Mouse (Mus musculus) right cerebral cortex, postnatal 36 days (tissue): ENCODE data around the gene Pwwp2b.

Experiments
- DNase-seq, 2 experiments: peaks; one replicate each; pipeline ENCODE4 v3.0.0; 2022; ENCODE audit warnings: low spot score in 2 of 2, mixed read lengths in 1 of 2

Pwwp2b gene

DNA sequence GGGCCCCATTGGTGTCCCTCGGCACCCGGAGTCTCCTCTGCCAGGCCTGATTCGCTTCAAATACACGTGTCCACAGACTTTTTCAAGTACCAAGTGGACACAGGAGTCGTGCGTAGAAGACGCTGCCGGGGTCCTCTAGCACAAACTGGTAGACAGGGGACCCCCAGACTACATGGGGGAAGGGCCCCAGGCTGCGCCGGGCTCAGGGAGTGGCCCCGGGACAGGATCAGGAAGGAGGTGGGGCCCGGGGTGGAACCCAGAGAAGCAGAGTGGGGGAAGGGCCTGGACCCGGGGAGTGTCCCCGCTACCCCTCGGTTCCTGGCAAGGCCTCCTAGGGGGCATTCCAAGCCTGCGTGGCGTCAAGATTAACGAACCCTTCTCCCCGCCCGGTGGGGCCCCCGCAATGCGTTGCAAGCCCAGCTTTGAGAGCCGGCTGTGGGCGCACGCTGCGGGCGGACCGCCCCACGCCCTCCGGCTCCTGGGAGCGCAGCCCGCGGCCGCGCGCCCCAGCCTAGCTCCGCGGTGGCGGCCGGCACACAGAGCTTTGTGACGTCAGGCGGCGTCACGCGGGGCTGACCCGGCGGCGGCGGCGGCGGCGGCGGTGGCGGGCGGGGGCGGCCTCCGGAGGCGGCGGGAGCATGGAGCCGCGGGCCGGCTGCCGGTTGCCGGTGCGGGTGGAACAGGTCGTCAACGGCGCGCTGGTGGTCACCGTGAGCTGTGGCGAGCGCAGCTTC, at the start of gene Pwwp2b:
TSS of gene Pwwp2b (plus strand) at position 602 of the 734 bp plus-strand sequence.
- peak; percentile 49 to 52 for DNase-seq

DNA sequence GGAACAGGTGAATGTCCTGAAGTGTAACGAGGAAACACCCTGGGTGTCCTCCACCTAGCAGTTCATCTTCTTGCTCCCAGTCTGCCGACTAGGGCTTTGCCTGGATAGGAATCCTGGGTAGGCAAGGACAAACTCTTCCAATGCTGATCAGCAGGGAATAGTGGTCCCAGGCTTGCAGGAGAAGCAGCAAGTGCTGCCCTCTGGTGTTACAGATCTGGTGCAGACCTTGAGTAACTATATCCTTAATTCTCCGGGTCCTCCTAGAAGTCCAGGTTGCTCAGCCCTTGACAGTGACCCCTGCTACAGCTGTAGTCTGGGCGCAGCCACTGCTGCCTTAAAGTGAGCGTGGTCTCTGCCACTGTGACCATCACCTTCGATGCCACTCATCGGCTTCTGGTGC, 48.2 kb upstream of the Pwwp2b start:
- peak; percentile 59 to 60 for DNase-seq

DNA sequence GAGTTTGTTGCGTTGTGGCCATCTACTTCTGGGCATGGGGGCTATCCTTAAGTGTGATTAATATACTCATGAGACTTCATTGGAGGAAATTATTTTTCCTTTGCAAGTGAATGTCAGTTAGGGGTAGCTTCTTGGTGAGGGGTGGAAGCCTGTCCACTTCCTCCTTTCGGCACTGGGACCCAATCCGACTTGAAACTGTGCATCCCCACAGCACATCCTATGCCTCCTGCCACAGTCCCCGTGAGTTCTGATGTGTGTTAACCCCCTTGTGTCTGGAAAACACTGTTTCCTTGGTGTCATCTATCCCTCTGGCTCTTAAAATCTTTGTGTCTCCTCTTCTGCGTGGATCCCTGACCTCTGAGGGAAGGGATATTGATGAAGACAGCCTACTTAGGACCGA, 47.1 kb upstream of the Pwwp2b start:
- DNase-seq = no peak

DNA sequence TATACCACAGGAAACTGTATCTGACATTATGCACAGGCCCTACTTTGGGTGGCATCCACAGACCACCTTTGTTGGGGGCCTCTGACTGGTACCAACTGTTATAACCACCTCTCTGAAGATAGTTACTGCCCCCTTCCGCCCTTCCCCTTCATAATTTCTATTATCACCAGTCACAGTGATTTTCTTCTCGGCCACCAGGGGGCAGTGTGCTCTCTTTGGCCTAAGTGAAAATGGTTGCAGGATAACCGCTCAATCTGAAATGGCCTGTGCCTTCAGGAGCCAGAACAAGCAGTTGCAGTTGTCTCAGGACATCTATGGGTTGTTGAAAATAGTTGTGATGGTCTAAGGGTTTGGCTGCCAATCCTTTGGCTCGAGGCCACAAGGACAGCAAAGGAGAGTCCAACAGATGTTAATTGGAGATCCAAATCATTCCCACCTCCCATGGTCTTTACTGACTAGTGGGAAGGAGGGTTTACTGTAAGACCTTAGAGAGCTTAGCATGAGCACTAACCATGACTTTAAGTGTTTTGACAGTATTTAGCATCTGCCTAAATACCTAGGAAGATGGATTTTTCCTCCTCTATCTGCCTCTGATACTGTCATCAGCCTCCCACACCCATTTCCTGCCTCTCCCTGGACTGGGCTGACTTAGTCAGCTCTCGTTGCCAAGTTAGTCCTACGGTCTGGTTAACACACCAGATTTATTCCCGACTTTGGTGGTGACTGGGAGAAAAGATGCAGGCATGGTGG, 40.1 kb upstream of the Pwwp2b start:
- DNase-seq = no peak

DNA sequence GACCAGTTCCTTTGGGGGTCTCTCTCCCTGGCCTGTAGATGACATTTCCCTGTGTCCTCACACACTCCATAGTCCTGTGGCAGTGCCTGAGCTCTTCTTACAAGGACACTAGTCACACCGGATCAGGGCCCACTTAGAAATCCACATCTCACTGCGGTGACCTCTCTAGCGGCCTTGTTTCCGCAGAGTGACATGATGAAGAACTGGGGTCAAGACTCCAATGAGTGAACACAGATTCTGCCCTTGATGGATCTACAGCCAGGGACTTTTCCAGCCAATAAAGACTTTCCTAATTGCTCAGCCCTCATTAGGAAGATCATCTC, 39.5 kb upstream of the Pwwp2b start:
- DNase-seq = no peak

DNA sequence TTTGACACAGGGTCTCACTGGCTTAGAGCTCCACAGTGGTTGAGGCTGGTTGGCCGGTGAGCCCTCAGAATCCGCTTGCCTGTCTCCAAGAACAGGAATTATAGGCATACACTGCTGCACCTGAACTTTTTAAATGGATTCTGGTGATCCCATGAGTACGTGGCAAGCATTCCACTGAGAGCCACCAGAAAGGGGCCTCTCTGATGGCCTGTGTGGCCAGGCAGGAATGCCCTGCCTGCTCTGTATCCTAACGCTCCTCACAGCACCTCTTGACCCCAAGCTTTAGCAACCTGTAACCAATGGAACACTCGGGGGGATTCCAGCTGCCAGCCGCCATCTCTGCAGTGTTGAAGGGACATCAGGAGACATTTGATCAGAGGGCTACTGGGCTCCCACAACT, 36.5 kb upstream of the Pwwp2b start:
- no peak for DNase-seq

DNA sequence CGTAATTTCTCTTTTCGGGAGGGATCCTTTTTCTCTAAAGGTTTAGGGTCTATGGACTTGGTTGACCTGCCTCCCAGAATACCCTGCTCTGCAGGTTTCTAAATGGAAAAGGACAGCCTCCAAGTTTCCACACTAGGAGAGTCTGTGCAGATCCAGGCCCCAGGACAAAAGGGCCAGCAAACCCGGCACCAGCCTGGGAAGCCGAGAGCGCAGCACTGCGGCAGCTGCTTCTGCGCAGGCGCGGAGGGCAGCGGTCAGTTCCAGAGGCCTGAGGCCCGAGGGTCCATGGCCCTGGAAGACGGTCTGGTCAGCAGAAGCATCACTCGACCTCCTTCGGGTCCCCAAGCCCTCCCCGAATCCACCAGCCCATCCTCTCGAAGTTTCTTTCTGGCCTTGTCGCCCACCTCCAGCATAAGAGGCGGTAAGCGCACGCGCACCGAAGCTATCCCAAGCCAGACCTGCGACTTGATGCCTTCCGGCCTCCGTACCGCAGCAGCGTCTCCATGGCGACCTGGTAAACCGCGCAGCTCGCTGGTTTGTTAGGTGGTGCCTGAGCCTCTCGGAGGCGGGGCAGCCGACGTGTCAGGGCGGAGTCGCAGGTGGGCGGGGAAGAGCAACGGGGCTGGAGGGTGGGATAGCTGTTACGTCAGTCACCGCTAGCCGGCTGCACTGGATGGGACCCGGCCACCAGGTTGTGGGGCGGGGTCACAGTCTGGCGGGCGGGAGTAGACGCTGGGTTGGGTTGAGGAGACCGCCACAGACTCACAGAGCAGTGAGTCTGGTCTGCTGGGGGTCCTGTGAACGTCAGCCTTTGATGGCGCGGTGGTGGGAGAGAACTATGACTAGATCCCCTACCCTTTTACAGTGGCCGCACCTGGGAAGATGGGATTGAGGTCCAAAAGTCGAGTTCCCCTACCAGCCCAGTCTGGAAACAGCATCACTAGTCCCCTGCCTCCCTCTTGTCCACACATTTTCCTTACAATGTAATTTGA, 35.2 kb upstream of the Pwwp2b start, which contains the start of the genes Lrrc27 and Stk32c:
TSS of gene Lrrc27 (plus strand) at position 235 of the 992 bp plus-strand sequence.
TSS of gene Stk32c (minus strand) at position 554 of the 992 bp plus-strand sequence.
- peak; percentile 98 for DNase-seq

DNA sequence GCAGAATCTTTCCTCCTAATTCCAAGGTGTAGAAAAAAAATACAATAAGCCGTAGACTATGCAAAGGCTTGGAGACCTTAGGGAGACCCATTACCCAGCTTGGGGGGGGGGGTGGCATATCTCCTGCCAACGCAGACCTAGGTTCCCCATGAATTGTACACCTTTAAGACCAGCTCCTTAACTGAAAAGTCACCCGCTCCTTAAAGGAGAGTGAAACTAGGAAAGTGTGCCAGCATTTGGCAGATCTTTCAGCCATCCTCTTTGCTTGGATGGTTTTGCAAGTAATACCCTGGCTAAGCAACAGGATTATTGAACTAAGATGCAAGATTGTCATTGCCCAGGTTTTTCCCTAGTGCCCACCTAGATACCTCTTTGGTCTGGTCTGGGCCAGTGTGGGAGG, 34.5 kb upstream of the Pwwp2b start:
- no peak for DNase-seq

DNA sequence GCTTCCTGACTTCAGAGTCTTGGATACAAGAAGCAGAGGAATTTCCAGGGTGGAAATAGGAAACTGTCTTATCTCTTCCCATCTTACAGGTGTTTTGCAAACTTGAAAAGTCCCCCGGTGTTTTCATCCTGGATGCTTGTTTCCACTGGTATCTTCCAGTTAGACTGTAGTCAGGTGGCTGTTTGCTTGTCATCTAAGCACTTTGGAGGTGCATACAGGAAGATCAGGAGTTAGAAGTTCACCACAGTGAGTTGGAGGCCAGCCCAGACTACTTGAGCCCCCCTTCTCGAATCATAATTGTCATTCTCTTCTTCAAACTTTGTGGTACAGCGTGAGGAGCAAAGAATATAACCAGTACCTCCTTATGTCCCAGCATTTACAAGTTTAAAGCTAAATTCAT, 34.1 kb upstream of the Pwwp2b start:
- no peak for DNase-seq

DNA sequence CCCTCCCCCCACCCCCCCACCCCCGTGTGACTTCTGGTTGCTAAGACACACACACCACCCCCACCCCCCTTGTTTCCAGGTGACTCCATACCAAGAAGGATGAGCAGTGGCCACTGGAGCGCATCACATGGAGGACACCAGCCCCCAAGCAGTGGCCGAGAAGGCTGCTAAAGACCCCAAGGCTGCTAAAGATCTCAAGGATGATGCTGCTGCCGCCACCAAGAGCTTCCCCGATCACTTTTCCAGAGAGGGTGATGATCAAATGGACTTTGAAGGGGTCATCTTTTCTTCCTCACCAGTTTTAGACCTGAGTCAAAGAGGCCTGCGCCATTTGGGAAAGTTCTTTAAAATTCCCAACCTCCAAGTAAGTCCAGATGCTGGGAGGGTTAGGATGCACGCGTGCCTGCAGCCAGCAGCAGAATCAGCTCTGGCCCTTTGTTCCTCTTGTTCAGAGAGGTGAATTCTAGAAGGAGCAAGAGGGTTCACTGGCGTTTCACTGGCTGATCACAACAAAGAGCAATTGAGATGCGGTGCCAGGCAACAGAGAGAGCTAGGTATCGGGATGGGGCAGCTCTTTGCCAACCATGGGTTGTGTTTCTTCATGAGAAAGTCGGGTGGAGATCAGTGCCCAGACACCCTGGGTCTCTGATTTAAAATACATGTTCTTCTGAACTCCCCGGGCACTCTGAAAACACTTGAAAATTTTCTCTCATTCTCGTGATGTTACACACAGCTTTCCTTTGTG, 33.5 kb upstream of the Pwwp2b start:
- DNase-seq = no peak

DNA sequence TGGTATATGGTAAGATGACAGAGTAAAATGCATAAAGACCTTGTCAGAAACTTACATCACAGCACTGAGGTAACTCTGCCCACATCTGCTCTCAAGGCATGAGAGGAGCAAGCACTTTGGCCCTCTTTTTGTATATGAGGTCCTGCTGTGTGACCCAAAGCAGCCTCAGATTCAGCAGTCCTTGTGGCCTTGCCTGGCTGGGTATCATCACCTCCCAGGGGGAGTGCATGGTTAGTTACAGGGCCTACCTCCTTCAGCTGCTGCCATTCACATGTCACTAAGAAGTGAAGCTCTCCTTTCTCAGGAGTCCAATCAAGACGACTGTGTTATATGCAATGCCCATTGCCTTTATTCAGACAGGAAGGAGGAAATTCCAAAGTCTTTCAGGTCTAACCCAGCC, 32.8 kb upstream of the Pwwp2b start:
- no peak for DNase-seq

DNA sequence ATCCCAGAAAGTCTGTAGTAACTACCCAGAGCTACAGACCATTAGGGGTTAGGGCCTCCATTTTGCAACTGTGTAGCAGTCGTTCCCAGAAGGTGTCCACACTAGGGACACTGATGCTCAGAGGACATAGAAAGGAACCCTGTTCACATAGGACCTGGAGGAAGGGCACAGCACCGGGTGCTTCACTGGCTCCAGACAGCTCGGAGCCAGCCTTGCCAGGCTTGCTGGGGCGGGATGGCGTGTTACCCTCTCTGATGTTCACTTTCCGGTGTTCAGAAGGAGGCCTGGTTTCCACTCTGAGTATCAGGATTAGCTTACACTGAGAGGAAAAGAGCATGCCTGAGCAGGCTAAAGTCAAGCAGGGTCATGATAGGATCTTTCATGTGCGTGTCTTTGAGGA, 32.3 kb upstream of the Pwwp2b start:
- no peak for DNase-seq

DNA sequence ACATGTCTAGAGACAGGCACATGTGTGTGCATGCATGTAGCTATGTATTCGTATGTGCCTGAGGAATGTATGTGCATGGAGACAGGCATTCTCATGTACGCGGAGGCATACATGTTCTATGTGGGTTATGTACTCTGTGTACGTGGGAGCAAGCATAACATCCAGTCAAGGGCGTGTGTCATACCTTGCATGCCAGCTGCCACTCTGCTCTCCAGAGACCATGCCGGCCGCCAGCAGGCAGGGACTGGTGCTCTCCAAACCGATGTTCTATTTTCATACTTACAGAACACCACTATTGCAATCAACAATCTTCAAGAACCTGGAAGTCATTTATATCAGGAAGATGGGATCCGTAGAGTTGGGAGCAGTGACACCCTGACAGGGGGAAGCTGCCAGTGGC, 31.8 kb upstream of the Pwwp2b start:
- no peak for DNase-seq

DNA sequence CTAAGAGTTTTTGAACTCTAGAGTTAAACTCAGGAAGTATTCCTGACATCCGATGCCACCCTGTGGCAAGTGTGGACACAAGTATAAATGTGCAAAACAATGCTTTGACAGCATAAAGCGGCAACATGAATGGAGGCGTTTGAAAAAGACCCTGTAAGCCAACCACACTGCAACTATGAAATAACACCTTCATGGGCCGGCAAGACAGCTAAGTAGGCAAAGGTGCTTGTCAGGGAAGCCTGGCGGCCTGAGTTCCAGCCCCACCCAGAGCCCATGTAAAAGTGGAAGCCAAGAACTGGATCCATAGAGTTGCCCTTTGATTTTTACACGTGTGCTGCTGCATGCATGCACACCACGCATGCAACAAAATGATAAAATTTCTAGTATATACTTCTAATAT, 31.2 kb upstream of the Pwwp2b start:
- DNase-seq = no peak

DNA sequence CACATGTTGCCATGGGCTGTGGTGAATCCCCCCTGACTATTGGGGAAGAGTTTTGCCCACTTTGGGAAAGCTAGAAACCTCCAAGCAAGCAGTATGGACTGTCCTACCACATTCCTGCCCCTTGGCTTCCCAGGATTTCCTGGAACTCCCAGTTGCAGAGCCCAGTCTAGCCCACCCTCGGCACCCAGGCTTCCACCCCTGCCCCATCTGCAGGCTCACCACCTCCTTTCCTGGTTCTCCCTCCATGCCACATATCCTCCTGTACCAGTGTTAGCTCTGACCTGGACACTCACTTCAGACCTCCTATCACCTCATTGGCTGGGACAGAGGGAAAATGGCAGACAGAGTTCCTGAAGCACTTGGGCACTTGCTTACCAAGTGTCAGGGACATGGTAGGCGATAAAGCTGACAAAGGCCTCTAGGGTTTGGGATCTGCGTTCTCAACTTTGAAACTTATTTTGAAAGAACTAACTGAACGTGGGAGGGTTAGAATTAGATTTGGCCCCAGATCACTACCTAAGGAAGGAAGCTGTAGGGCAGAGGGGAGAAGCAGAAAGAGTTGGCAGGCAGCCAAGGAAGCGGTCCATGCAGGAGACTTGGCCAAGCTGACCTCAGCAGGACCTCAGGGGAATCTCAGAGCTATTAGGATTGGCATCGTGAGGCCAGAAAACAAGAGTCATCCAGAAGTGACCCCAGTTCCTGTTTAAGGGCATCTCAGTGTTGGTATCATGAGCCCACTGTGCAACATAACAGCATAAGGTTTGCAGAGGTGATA, 29.5 kb upstream of the Pwwp2b start:
- no peak for DNase-seq

DNA sequence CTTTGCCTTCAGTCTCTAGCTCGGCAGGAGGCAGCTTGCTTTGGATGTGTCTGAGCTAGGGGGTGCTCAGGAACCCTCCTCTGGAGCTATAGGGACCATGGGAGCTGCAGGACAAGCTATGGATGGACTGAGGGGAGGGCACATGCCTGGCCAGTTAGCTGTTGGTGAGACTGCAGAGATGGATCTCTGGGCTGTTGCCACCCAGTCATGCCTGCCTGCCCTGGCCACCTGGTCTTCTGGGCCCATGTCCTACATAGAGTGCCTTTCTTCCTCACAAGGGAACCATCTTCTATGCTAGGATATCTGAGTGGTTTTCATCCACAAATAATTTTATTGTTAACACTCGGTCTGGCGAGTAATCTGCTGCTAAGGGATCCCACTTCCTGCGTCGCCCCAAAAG, 28.8 kb upstream of the Pwwp2b start:
- no peak for DNase-seq

DNA sequence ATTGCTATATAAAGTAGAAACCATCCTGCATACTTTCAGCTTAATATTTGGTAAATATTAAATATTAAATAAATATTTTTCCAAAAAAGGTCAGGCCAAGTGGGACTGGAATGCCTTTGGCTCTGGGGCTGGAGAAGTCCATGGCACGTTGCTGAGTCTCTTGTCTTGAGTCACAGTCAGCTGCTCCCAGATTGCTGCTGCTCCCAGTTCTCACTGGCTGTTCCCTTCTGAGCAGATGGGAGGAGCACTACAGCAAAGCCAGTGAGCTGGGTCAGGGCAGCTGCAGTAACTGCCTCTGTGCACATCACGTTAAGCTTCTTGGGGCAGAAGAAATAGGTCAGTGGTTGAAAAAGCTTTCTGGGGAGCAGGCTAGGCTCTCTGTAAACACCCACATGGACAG, 28.0 kb upstream of the Pwwp2b start:
- no peak for DNase-seq

DNA sequence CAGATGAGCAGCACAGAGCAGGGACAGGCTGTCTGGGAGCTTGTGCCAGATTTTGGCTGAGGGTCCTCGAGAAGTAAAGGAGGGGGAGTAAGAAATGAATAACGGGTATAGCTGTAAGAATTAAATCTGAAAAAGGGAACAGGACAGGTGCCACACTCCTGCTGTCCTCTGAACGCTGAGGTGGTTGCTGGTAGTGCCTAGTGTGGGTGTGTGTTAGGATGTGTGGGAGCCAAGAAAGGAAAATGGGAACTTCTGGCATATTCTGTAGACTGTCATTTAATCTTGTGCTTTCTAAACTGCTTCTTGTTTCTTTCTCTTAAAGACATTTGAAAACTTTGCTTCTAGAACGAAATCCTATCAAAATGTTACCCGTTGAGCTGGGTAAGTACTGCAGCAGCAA, 27.2 kb upstream of the Pwwp2b start:
- no peak for DNase-seq

DNA sequence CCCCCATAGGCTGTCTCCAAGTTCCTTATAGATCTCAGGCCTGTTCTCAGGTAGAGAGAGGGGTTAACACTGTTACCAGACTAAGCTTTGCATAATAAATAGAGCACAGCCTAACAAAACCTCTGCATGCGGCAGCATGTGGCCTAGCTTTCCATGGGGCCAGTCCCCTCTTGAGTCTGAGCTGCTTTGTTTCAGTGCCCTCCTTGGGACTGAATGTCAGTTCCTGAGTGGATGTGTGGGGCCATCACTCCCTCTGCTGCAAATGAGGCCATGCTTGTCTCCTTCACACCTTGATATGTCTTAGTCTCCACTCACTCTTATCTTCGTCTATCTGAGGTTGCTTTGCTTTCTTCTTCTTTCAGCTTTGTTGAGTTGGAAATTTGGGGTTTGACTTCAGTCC, 26.4 kb upstream of the Pwwp2b start:
- DNase-seq = no peak

DNA sequence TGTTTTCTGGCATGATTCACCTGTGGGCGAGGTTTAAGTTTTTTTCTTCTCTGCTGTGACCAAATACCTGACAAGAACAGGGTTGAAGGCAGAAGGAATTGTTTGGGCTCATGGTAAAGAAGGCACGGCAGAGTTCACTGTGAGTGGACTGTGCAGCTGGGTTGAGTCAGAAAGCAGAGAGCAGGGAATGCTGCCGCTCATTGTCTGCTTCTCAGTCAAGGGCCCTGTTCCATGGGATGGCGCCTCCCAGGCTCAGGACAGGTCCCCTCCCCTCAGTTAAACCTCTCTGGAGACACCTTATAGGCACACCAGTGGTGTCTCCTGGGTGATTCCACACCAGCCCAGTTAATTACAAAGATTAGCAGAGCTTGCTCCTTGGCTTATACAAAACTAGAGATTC, 25.9 kb upstream of the Pwwp2b start:
- DNase-seq = no peak

DNA sequence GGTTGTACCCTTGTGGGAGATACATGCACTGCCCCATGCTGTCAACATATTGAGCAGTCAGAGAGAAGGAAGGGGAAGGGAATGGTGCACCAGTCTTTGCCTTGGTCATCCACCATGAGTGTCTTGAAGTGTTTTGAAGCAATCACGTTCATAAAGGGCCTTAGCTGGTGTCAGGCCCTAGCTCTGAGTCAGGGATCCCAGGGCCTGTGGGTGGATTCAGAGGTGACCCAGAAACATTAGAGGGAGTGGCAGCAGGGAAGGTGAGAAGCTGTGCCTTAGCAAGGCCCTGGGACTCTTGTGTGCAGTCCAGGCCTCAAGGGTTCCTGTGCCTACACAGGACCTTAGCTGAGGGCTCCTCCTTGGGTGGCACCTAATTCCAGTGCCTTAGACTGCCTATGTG, 24.2 kb upstream of the Pwwp2b start:
- DNase-seq = no peak
